Mouse (Mus musculus): ENCODE measurements around the gene Klf12. TPM values are rescaled to one million over a fixed set of nuclear protein-coding genes. Genes with fewer than 3 reads are reported as not detected.

The Klf12 gene
- polyA plus RNA-seq, 1 experiment from 2014 or later: 26.7 TPM

DNA sequence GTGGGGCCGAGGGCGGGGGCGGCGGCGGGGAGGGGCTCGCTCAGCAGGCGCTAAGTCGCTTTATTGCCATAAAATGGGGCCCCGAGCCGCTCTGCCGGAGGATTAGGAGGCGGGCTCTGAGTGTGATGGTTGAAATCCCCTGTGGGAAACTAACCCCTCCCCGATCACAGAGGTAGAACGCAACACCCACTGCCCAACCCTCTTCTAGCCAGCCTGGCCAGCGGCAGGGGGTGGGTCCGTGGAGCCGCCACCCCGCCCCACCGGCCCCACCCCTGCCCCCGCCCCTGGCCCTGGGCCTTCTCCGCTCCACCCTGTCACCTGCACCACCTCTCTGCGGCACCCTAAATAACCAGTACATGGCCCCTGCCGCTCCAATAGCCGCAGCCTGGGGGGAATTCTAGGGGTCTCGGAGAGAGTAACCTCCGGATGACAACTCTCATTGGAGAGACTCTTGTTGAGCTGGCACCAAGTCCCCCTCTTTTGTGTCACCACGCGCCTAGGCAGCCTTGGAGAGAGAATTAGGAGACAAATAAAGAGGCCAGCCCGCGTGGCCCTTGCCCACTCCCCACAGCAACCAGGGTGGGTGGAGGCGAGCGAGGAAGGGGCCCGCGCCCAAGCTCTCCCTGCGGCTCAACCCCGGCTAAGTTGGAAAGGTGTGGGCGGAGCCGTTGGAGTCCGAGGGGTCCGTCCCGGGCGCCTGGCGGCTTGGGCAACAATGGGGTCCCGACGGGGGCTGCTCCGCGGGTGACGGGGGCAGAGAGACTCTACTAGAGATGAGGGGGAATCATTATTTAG, 579 bp upstream of the Klf12 start:
- H3K9me3 ChIP-seq (replicated peaks): no peaks in the 10 kb centered on the region; the same call in 1 of the 2 replicates
- under 1% methylated on average over 48 of the region's 48 CpGs for WGBS
- no peaks in the 10 kb centered on the region for H3K27me3 ChIP-seq (ENCODE audit: low read depth, poor library complexity, severe bottlenecking)
- peaks cover 55% of the 10 kb centered on the region for H3K4me1 ChIP-seq
- H3K36me3 ChIP-seq: peaks cover 4% of the 10 kb centered on the region
- H3K27ac ChIP-seq: peak overlapping the region; percentile 98
- peak; percentile 89 for DNase-seq (ENCODE audit: low spot score)
- peak overlapping the region; percentile 74 for H3K4me3 ChIP-seq

DNA sequence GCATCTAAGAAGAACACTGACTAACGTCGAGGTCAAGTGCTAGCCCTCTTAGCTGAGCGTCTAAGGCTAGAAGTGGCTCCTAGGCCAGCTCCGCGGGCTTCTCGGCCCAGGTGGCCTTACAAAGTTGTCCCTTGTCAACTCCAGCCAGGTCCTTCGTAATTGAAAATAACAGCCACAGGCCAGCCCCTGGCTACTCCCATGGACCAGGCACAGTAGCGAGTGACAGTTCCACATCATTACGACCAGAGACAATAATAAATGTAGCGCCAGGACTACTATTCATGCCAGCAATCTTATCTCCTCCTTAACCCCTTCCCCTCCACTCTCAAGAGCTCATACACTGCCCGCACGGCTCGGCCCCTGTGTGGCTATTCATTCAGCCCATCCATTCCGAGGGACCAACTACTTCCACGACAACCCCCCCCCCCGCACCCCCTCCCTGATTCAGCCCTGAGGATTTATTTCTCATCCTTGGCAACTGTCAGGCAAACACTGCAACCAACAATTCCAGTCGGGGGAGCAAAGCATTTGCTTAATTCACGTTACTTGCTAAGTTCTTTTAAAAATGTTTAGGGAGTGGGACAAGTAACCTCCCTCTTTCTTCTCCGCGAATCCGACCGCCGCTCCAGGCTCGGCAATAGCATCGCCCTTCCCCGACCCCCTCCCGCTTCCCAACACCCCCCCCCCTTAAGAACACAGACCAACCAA, 914 bp downstream of the Klf12 start:
- WGBS: 0% methylated on average over 27 of the region's 27 CpGs
- H3K4me1 ChIP-seq: peaks cover 53% of the 10 kb centered on the region
- H3K9me3 ChIP-seq (replicated peaks): no peaks in the 10 kb centered on the region; the same call in 1 of the 2 replicates
- H3K27ac ChIP-seq: peak overlapping the region; percentile 98
- no peaks in the 10 kb centered on the region for H3K27me3 ChIP-seq (ENCODE audit: low read depth, poor library complexity, severe bottlenecking)
- peak; percentile 60 for DNase-seq (ENCODE audit: low spot score)
- H3K36me3 ChIP-seq: peaks cover 13% of the 10 kb centered on the region
- peak overlapping the region; percentile 74 for H3K4me3 ChIP-seq

DNA sequence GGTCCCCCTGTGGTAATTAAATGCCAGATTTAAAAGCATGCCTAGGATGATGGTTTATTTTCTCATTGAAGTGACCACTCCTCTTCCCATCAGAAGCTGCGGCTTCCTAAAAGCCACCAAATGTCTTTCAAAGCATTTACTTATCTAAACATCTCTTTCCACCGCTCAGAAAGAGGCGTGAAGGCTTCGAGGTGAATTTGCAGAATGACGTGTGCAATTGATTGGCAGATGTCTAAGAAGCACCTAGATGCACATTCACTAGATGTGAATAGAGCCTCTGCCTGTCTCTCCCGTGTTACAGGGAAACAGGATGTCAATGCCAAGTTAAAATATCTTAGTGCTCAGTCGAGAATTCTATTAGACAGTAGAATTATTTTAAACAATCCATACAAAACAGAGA, 1.8 kb downstream of the Klf12 start:
- no peak for DNase-seq (ENCODE audit: low spot score)

DNA sequence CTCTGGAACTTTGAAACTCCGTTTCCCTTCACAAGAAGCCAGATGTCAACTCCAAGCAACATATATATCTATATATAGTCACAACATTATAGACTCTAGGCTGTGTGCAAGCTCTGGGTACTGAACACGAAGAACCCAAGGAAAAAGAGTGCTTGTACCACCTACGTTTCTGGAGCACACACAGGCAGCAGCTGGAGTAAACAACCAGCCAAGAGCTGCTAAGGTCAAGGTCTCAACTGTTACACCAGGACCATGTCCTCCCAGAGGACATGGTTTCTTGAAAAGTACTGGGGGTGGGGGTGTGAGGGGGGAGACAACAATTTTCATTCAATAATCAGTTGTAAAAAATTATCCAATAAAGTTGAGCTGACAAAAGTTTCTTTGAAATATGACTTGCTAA, 2.7 kb downstream of the Klf12 start:
- DNase-seq (ENCODE audit: low spot score): no peak
- no peaks in the 10 kb centered on the region; the same call in 1 of the 2 replicates for H3K9me3 ChIP-seq (replicated peaks)
- peaks cover 45% of the 10 kb centered on the region for H3K4me1 ChIP-seq
- H3K27me3 ChIP-seq (ENCODE audit: low read depth, poor library complexity, severe bottlenecking): no peaks in the 10 kb centered on the region
- peak overlapping the region; percentile 74; the same call in 1 of the 2 replicates for H3K4me3 ChIP-seq
- H3K36me3 ChIP-seq: peaks cover 21% of the 10 kb centered on the region
- 0 out of 2 replicates have a peak overlapping the region, but pooled peaks have one; percentile 53 for H3K27ac ChIP-seq
- whole genome bisulfite sequencing: 34% methylated on average over 3 of the region's 3 CpGs

More for the DNA sequence above, 1.8 kb downstream of the Klf12 start:
- Histone ChIP-seq H3K27me3 (ENCODE audit: low read depth, poor library complexity, severe bottlenecking) (no peaks in the 10 kb centered on the region), H3K36me3 (peaks cover 19% of the 10 kb centered on the region), H3K9me3 (replicated peaks) (no peaks in the 10 kb centered on the region; the same call in 1 of the 2 replicates), H3K27ac (peak overlapping the region; percentile 98), H3K4me1 (peaks cover 51% of the 10 kb centered on the region), H3K4me3 (peak overlapping the region; percentile 74)
- WGBS: 3% methylated on average over 7 of the region's 7 CpGs

DNA sequence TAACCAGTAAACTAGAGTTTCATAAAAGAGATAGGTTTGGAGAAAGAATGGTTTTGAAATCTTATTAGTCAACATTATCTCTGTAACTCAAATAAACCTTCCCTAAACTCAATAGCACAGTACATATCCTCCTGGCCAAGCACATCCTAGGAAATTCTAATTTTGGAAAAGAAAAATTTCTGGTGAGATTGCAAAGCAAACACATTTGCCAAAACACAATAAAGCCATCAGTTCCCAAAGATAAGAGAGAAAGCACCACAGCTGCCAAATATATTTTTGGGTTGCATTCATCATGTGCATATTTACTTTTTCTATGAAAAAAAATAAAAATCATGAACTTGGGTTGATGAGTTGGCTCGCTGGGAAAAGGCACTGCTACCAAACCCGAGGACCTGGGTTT, 10.3 kb downstream of the Klf12 start:
- H3K27me3 ChIP-seq (ENCODE audit: low read depth, poor library complexity, severe bottlenecking): no peaks in the 10 kb centered on the region
- no peaks in the 10 kb centered on the region for H3K9me3 ChIP-seq (replicated peaks)
- WGBS: 90% methylated on average over 2 of the region's 2 CpGs
- H3K27ac ChIP-seq: no peak overlapping the region
- H3K4me1 ChIP-seq: peaks cover 4% of the 10 kb centered on the region; the same call in 1 of the 2 replicates
- DNase-seq (ENCODE audit: low spot score): no peak
- H3K36me3 ChIP-seq: peaks cover 36% of the 10 kb centered on the region
- H3K4me3 ChIP-seq: no peak overlapping the region

DNA sequence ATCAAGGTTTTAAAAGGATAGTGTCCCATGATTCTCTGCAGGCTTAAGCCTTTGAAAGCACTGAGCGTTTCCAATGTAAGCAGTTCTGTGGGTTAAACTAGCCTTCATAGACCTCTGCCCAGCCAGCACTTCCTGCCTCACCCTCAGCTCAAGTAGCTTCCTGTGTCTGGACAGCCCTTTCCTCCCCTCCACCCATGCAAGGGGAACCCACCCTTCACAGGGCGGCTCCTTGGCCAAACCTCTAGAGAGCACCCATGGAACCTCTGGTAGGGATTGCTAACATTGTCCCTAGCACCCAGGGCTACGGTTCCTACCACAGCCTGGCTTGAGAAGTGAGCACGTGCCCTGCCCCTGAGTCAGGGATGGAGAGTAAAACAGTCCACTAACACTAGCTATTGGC, 23.9 kb downstream of the Klf12 start:
- Histone ChIP-seq H3K4me3 (no peak overlapping the region), H3K9me3 (replicated peaks) (no peaks in the 10 kb centered on the region), H3K4me1 (peaks cover 15% of the 10 kb centered on the region), H3K27ac (peak overlapping the region; percentile 58), H3K36me3 (peaks cover 8% of the 10 kb centered on the region), H3K27me3 (ENCODE audit: low read depth, poor library complexity, severe bottlenecking) (no peaks in the 10 kb centered on the region)
- WGBS: 79% methylated on average over 4 of the region's 4 CpGs
- no peak for DNase-seq (ENCODE audit: low spot score)

DNA sequence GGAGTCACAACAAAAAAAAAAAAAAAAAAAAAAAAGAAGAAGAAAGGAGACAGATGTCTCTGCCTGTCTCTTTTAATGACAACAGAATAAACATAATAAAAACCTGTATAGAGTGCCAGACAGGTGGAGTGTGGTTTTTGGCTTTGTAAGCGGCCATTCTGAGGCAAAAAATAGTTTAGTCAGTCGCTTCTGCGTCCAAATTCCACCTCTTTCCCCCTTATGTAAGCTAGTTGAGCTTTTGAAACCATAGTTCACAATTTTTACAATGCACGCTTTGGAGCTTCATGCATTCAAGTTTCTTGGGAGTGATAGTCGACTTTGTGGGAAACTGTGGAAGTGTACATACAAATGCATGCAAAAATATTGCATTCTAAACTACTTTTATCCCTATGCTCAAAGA, 41.4 kb downstream of the Klf12 start:
- Histone ChIP-seq H3K4me3 (no peak overlapping the region), H3K36me3 (peaks cover 26% of the 10 kb centered on the region), H3K27ac (no peak overlapping the region), H3K9me3 (replicated peaks) (no peaks in the 10 kb centered on the region), H3K27me3 (ENCODE audit: low read depth, poor library complexity, severe bottlenecking) (no peaks in the 10 kb centered on the region), H3K4me1 (peaks cover 8% of the 10 kb centered on the region)
- 94% methylated on average over 5 of the region's 5 CpGs for WGBS
- no peak for DNase-seq (ENCODE audit: low spot score)

DNA sequence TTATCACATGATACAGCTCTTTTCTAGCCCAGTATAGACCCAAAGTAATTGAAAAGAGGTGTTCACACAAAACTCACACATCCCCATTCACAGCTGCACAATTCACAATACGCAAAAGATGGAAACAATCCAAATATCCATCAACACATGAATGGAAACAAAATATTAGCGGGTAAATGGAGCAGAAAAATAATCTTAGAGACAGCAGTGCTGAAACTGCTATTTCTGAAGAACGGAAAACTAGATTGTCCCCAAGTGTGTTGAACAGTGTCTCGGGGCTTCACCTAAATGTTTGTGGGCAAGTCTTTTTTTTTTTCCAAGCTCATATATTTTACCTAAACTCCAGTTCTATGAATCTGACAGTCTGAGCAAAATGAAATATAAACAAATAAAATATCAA, 44.6 kb downstream of the Klf12 start:
- Histone ChIP-seq H3K4me1 (peaks cover 8% of the 10 kb centered on the region), H3K4me3 (no peak overlapping the region), H3K27ac (no peak overlapping the region), H3K9me3 (replicated peaks) (no peaks in the 10 kb centered on the region), H3K36me3 (peaks cover 11% of the 10 kb centered on the region), H3K27me3 (ENCODE audit: low read depth, poor library complexity, severe bottlenecking) (no peaks in the 10 kb centered on the region)
- WGBS: 97% methylated on average over 4 of the region's 4 CpGs
- DNase-seq (ENCODE audit: low spot score): no peak

DNA sequence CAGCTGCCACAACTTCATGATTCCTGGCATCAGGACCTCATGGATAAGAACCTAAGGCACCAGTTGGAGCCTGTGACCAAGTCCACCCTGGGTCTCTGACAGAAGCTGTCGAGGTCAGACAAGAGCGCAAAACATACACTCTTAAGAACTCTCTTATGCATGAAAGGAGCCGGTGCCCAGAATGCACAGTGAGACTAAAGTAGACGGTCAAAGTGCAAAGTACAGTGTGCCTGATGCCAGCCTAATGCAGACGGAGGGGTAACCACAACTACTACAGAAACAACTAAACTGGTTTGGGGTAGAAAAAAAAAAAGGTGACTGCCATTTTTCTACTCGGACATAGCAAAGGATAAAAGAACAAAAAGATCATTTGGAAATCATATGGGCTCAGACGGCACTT, 47.7 kb downstream of the Klf12 start:
- H3K9me3 ChIP-seq (replicated peaks): no peaks in the 10 kb centered on the region
- 89% methylated on average over 7 of the region's 7 CpGs for WGBS
- H3K36me3 ChIP-seq: peaks cover 7% of the 10 kb centered on the region; the same call in 1 of the 2 replicates
- H3K4me3 ChIP-seq: no peak overlapping the region
- no peak for DNase-seq (ENCODE audit: low spot score)
- H3K4me1 ChIP-seq: no peaks in the 10 kb centered on the region; the same call in 1 of the 2 replicates
- H3K27me3 ChIP-seq (ENCODE audit: low read depth, poor library complexity, severe bottlenecking): no peaks in the 10 kb centered on the region
- no peak overlapping the region for H3K27ac ChIP-seq

DNA sequence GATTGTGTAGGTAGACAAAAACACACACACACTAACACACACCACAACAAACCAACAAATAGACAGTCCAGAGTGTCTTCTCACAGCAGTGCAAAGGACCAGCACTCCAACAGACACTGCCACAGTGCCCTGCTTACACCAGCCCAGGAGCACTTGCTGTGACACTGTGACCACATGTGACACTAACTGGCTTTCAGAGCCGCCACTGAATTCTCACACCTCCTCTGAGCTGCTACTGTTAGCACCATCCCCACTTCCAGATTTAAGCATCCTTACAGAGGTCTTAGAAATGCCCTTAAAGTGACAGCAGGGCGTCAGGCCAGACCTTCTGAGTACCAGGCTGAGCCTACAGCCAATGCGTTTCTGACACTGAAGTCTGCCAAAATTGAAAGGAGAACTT, 48.7 kb downstream of the Klf12 start:
- WGBS: 25% methylated on average over 3 of the region's 3 CpGs
- Histone ChIP-seq H3K27ac (no peak overlapping the region), H3K27me3 (ENCODE audit: low read depth, poor library complexity, severe bottlenecking) (no peaks in the 10 kb centered on the region), H3K36me3 (peaks cover 7% of the 10 kb centered on the region; the same call in 1 of the 2 replicates), H3K9me3 (replicated peaks) (no peaks in the 10 kb centered on the region), H3K4me1 (no peaks in the 10 kb centered on the region), H3K4me3 (no peak overlapping the region)
- no peak for DNase-seq (ENCODE audit: low spot score)

DNA sequence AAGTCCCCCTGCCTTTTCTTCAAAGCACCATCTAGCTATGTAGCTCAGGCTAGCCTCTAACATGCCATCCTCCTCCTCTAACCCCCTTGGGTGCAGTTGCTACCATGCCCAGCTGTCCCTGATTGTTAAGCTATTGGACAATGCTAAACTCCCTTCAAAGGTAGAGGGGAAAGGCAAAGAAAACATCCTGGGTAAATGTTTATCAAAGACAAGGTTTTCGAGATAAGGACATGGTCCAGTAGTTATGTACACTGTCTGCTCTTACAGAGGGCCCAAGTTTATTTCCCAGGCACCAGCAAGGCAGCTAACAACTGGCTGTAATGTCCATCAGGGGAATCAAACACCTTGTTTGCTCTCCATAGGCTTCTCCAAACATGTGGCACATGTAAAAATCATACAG, 53.1 kb downstream of the Klf12 start:
- DNase-seq (ENCODE audit: low spot score): no peak
- no peak overlapping the region for H3K4me3 ChIP-seq
- no peaks in the 10 kb centered on the region for H3K9me3 ChIP-seq (replicated peaks)
- no peaks in the 10 kb centered on the region for H3K27me3 ChIP-seq (ENCODE audit: low read depth, poor library complexity, severe bottlenecking)
- 0 out of 2 replicates have a peak, but pooled peaks cover 3% of the 10 kb centered on the region for H3K36me3 ChIP-seq
- H3K4me1 ChIP-seq: no peaks in the 10 kb centered on the region
- no peak overlapping the region for H3K27ac ChIP-seq
- WGBS: 88% methylated on average over 1 of the region's 1 CpGs

DNA sequence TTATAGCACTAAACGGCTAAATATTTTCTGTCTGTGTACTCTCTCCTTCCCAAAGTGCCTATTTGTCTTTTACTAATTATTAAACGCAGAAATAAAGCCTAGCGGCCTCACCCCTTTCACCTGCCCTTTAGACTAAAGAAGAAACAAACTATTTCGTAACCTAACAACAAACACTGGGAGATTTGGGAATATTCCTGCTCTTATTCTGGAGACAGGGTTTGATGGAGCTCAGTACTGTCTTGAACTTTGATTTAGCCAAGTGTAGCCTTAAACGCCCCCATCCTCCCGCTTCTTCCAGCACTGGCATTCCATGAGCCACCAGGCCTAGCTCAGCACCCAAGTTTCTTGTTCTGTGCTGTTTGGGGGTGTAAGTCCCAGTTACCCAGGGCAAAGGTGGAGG, 56.4 kb downstream of the Klf12 start:
- Histone ChIP-seq H3K27ac (no peak overlapping the region), H3K27me3 (ENCODE audit: low read depth, poor library complexity, severe bottlenecking) (no peaks in the 10 kb centered on the region), H3K36me3 (no peaks in the 10 kb centered on the region), H3K4me1 (peaks cover 18% of the 10 kb centered on the region), H3K9me3 (replicated peaks) (no peaks in the 10 kb centered on the region), H3K4me3 (no peak overlapping the region)
- WGBS: 92% methylated on average over 6 of the region's 6 CpGs
- DNase-seq (ENCODE audit: low spot score): no peak

DNA sequence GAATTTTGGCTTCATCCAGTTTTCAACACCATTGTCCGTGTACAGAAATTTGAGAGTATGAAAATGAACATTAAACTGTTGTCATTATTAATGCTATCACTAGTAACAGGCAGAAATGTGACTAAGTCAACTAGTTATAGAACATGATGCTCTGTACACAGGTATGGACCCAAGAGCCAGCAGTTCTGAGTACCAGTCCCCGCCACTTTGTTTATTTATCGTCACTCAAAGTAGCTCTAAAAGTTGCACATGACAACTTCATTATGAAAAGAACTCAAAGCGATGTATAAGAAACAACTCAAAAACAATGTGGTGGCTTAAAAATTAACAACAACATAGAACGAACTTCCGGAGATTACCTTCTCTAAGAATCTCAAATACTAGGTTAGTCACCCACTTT, 56.8 kb downstream of the Klf12 start:
- Histone ChIP-seq H3K36me3 (no peaks in the 10 kb centered on the region), H3K27ac (no peak overlapping the region), H3K4me3 (no peak overlapping the region), H3K9me3 (replicated peaks) (no peaks in the 10 kb centered on the region), H3K27me3 (ENCODE audit: low read depth, poor library complexity, severe bottlenecking) (no peaks in the 10 kb centered on the region), H3K4me1 (peaks cover 18% of the 10 kb centered on the region)
- 93% methylated on average over 6 of the region's 6 CpGs for WGBS
- DNase-seq (ENCODE audit: low spot score): no peak
